Mouse (Mus musculus) hindbrain, embryonic 13.5 days (tissue): ENCODE results near the gene Xrcc1. TPM values are rescaled to one million over a fixed set of nuclear protein-coding genes. Genes with fewer than 3 reads are reported as not detected.

Experiments
- ATAC-seq: fragments of 200-750 bp; cut with Nextera tagmentation; 2 replicates; pipeline ENCODE4 v1.8.0; 2017; ENCODE audit warnings: moderate TSS enrichment; ENCODE audit not compliant: low FRiP score
- H3K27ac ChIP-seq: fragments of 300-500 bp; sonication (generic); 2 replicates; pipeline ENCODE4 v1.5.1; 2015; ENCODE audit warnings: inconsistent platforms, mild to moderate bottlenecking, moderate library complexity
- H3K27me3 ChIP-seq: fragments of 300-500 bp; sonication (generic); 2 replicates; pipeline ENCODE4 v1.6.1; 2015; ENCODE audit warnings: mild to moderate bottlenecking, inconsistent platforms
- H3K36me3 ChIP-seq: fragments of 300-500 bp; sonication (generic); 2 replicates; pipeline ENCODE4 v1.6.1; 2015; ENCODE audit warnings: mild to moderate bottlenecking, inconsistent platforms
- H3K4me1 ChIP-seq: fragments of 300-500 bp; sonication (generic); replicated peaks from 2 replicates; pipeline ENCODE4 v1.6.1; 2015; ENCODE audit warnings: inconsistent platforms
- H3K4me2 ChIP-seq: fragments of 300-500 bp; sonication (generic); 2 replicates; pipeline ENCODE4 v1.6.1; 2015; ENCODE audit warnings: inconsistent platforms, mild to moderate bottlenecking, moderate library complexity
- H3K4me3 ChIP-seq: fragments of 300-500 bp; sonication (generic); 2 replicates; pipeline ENCODE4 v1.5.1; 2015; ENCODE audit warnings: mild to moderate bottlenecking, inconsistent platforms
- H3K9ac ChIP-seq: fragments of 300-500 bp; sonication (generic); 2 replicates; pipeline ENCODE4 v1.6.1; 2015; ENCODE audit warnings: mild to moderate bottlenecking, inconsistent platforms
- H3K9me3 ChIP-seq: fragments of 300-500 bp; sonication (generic); 2 replicates; pipeline ENCODE4 v1.6.1; 2016; ENCODE audit warnings: inconsistent platforms
- WGBS: fragments of 180-500 bp; shearing (Covaris S2); methylation state at CpG from one replicate; pipeline ENCODE4 v1.1.7; 2015; 5-methylcytosine and 5-hydroxymethylcytosine counted together
- polyA plus RNA-seq: library from polyadenylated mRNA; unstranded; fragments of >200 nt; fragmentation: Nextera tagmentation; extraction: Ambion mirVana; gene quantifications from 2 replicates; pipeline ENCODE4 v1.2.1, GENCODE M21; 2015

Gene Xrcc1
- polyA plus RNA-seq, 1 experiment from 2014 or later = 61.3 TPM

DNA sequence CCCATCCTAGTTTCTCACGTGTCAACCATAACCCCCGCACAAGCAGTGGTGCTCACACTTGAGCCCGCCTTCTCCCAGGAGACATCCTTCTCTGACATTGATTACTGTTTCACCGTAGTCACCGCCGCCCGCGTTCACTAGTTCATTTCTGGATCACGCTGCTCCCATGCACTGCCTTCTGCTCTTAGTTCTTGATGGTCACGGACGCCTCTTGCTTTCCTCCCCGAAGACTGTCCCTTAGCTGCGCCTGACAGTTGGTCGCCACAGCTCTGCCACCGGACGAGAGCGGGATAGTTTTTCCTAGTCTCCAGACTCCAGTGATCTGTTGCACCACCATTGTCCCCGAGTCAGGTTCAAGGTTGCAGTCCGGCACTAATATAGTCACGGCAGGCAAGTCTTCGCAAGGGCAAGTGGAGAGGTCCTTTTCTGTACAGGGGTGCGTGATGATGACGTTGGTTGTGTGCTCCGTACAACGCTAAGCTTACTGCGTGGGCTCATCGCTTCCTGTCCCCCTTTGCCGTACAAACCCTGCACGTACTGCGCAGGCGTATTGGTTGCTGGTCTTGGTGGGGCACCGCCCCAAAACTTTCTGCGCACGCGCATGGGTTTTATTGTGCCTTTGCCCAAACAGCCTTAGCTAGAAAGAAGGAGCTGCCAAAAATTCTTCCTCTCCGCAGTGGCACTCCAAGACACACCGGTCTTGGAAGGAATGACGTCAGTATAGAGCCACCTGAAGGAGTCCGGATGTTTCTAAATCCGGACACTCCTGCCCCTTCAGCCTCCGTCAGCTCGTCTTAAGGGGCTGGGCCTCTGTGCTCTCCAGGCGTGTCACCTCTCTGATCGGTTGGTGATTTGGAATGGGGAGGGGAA lies 15.8 kb upstream of the Xrcc1 start, which contains the start of gene Irgq:
Gene Irgq (plus strand): TSS at position 628 of the 870 bp plus-strand sequence.
- Histone ChIP-seq H3K27me3 (peaks cover 12% of the 10 kb centered on the region; the same call in 1 of the 2 replicates), H3K36me3 (peaks cover 29% of the 10 kb centered on the region), H3K27ac (peak within 1 kb of the TSS; percentile 93), H3K4me2 (peak within 1 kb of the TSS; percentile 93), H3K4me1 (peaks cover 47% of the 10 kb centered on the region), H3K9me3 (no peaks in the 10 kb centered on the region), H3K4me3 (peak within 1 kb of the TSS; percentile 79), H3K9ac (peak within 1 kb of the TSS; percentile 99)
- WGBS = under 1% methylated on average over 44 of the region's 44 CpGs
- peak; percentile 95 for ATAC-seq

DNA sequence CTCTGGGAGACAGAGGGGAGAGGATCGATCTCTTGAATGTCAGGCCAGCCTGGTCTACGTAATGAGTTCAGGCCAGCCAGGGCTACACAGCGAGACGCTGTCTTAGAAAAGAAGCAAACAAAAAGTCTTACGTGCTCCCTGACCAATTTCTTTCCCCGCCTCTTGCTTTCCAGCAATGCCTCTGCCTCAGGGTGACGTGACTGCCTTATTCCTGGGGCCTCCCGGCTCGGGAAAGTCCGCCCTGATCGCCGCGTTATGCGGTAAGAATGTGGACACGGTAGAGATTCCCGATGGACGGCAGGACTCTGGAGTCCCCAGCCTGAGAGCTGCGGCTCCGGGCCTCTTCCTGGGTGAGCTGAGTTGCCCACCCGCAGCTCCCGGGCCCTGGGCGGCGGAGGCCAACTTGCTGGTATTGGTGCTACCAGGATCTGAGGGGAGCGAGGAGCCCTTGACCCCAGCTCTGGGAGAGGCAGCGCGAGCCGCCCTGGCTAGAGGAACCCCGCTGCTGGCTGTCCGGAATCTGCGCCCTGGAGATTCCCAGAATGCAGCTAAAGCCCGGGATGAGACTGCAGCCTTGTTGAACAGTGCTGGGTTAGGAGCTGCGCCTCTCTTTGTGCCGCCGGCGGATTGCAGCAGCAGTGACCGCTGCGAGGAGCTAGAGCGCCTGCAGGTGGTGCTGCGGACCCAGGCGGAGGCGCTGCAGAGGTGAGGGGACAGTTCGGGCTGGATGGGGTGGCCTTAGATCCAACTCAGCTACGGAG lies 14.7 kb upstream of the Xrcc1 start:
- ATAC-seq = peak; percentile 41
- peak overlapping the region; percentile 93 for H3K27ac ChIP-seq
- H3K36me3 ChIP-seq = peaks cover 40% of the 10 kb centered on the region
- peak overlapping the region; percentile 99 for H3K9ac ChIP-seq
- H3K27me3 ChIP-seq = peaks cover 12% of the 10 kb centered on the region; the same call in 1 of the 2 replicates
- H3K4me3 ChIP-seq = peak overlapping the region; percentile 79
- no peaks in the 10 kb centered on the region for H3K9me3 ChIP-seq
- peaks cover 47% of the 10 kb centered on the region for H3K4me1 ChIP-seq
- H3K4me2 ChIP-seq = peak overlapping the region; percentile 93
- under 1% methylated on average over 43 of the region's 43 CpGs for WGBS

DNA sequence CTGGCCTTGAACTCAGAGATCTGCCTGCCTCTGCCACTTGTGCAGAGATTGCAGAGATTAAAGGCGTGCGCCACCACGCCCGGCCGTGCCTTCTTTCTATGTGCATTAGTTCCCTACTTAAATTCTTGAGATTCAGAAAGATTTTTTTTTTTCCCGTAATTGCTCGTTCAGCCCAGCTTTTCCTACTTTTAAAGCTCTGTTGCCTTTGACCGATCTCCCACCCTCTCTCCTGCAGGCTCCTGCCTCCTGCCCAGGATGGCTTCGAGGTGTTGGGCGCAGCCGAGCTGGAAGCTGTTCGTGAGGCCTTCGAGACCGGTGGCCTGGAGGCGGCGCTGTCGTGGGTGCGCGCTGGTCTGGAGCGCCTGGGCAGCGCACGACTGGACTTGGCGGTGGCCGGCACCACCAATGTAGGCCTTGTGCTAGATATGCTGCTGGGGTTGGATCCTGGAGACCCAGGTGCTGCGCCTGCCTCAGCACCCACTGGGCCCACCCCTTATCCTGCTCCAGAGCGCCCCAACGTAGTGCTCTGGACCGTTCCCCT lies 13.0 kb upstream of the Xrcc1 start:
- ATAC-seq = no peak
- Histone ChIP-seq H3K27ac (no peak overlapping the region), H3K4me2 (peak overlapping the region; percentile 35), H3K4me1 (peaks cover 49% of the 10 kb centered on the region), H3K4me3 (peak overlapping the region; percentile 19; the same call in 1 of the 2 replicates), H3K27me3 (peaks cover 12% of the 10 kb centered on the region; the same call in 1 of the 2 replicates), H3K9me3 (no peaks in the 10 kb centered on the region), H3K9ac (peak overlapping the region; percentile 66), H3K36me3 (peaks cover 43% of the 10 kb centered on the region)
- WGBS = 57% methylated on average over 28 of the region's 28 CpGs

GRCm38 (mm10) chr7:24533806-24534205 lies 12.3 kb upstream of the Xrcc1 start:
- WGBS = 19% methylated on average over 42 of the region's 42 CpGs
- H3K4me1 ChIP-seq = peaks cover 51% of the 10 kb centered on the region
- no peak for ATAC-seq
- no peaks in the 10 kb centered on the region for H3K9me3 ChIP-seq
- H3K9ac ChIP-seq = peak overlapping the region; percentile 66
- H3K4me2 ChIP-seq = peak overlapping the region; percentile 35
- H3K4me3 ChIP-seq = peak overlapping the region; percentile 19
- H3K27me3 ChIP-seq = peaks cover 12% of the 10 kb centered on the region; the same call in 1 of the 2 replicates
- no peak overlapping the region for H3K27ac ChIP-seq
- H3K36me3 ChIP-seq = peaks cover 44% of the 10 kb centered on the region

- H3K36me3 ChIP-seq = peaks cover 49% of the 10 kb centered on the region
- peak overlapping the region; percentile 66 for H3K9ac ChIP-seq
- 34% methylated on average over 19 of the region's 19 CpGs for WGBS
- no peaks in the 10 kb centered on the region for H3K9me3 ChIP-seq
- ATAC-seq = no peak
- peak overlapping the region; percentile 35 for H3K4me2 ChIP-seq
- H3K27ac ChIP-seq = no peak overlapping the region
- H3K4me1 ChIP-seq = peaks cover 47% of the 10 kb centered on the region
- peaks cover 12% of the 10 kb centered on the region; the same call in 1 of the 2 replicates for H3K27me3 ChIP-seq
- peak overlapping the region; percentile 19 for H3K4me3 ChIP-seq
These were observed 11.8 kb upstream of the Xrcc1 start for GRCm38 (mm10) chr7:24534301-24534700.

- no peak overlapping the region for H3K4me3 ChIP-seq
- H3K27ac ChIP-seq = no peak overlapping the region
- ATAC-seq = no peak
- H3K27me3 ChIP-seq = peaks cover 12% of the 10 kb centered on the region; the same call in 1 of the 2 replicates
- H3K4me2 ChIP-seq = no peak overlapping the region
- H3K36me3 ChIP-seq = peaks cover 49% of the 10 kb centered on the region
- H3K9me3 ChIP-seq = no peaks in the 10 kb centered on the region
- WGBS = 71% methylated on average over 4 of the region's 4 CpGs
- H3K9ac ChIP-seq = no peak overlapping the region
- peaks cover 35% of the 10 kb centered on the region for H3K4me1 ChIP-seq
These were observed 9.0 kb upstream of the Xrcc1 start for GRCm38 (mm10) chr7:24537081-24537480.

DNA sequence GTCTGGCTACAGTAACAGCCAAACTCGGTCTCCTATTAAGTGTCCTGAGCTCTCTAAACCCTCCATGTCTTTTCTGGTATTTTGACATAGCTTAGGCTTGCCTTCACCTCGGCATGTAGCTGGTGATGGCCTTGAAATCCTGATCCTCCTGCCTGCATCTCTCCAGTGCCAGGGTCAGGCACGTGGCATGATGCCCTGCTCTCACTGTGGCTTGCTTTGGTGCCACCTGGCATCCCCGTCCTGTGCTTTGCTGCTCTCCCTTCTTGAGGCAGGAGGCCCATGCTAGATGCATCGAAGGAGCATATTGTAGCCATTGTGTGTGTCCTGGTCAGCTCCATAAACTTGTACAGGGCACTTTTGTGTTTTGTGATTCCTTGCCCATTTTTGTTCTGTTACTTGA lies 8.5 kb upstream of the Xrcc1 start:
- H3K27me3 ChIP-seq = peaks cover 12% of the 10 kb centered on the region; the same call in 1 of the 2 replicates
- H3K27ac ChIP-seq = no peak overlapping the region; the same call in 1 of the 2 replicates
- H3K4me1 ChIP-seq = peaks cover 29% of the 10 kb centered on the region
- no peak for ATAC-seq
- 79% methylated on average over 5 of the region's 5 CpGs for WGBS
- H3K9ac ChIP-seq = peak overlapping the region; percentile 40; the same call in 1 of the 2 replicates
- H3K9me3 ChIP-seq = no peaks in the 10 kb centered on the region
- no peak overlapping the region for H3K4me2 ChIP-seq
- H3K36me3 ChIP-seq = peaks cover 45% of the 10 kb centered on the region
- no peak overlapping the region for H3K4me3 ChIP-seq

DNA sequence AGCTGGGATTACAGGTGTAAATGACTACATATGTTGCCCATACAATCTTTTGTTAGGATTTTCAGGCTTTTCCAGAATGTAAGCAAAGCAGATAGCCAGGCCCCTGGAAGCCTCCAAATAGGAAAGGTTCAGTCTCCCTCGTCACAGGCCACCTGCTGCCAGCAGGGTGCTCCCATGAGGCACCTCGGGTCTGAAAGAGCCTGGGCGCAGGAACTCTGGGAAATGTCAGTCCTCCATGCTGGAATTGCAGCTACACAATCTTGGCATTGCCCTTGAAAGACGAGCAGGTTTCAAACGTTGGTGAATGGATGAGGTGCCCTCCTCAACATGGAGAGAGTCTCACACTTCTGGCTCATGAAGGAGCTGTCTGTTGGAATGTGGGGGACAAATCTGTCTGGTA lies 7.9 kb upstream of the Xrcc1 start:
- WGBS = 49% methylated on average over 5 of the region's 5 CpGs
- Histone ChIP-seq H3K9ac (no peak overlapping the region), H3K36me3 (peaks cover 42% of the 10 kb centered on the region), H3K9me3 (no peaks in the 10 kb centered on the region), H3K4me3 (no peak overlapping the region), H3K4me2 (no peak overlapping the region), H3K27ac (no peak overlapping the region), H3K27me3 (peaks cover 10% of the 10 kb centered on the region; the same call in 1 of the 2 replicates), H3K4me1 (peaks cover 25% of the 10 kb centered on the region)
- no peak for ATAC-seq

GRCm38 (mm10) chr7:24538701-24539100 lies 7.4 kb upstream of the Xrcc1 start:
- Histone ChIP-seq H3K27me3 (0 out of 2 replicates have a peak, but pooled peaks cover 4% of the 10 kb centered on the region), H3K9ac (no peak overlapping the region), H3K4me2 (no peak overlapping the region), H3K4me3 (no peak overlapping the region), H3K27ac (no peak overlapping the region), H3K9me3 (no peaks in the 10 kb centered on the region), H3K36me3 (peaks cover 36% of the 10 kb centered on the region), H3K4me1 (peaks cover 20% of the 10 kb centered on the region)
- WGBS = 83% methylated on average over 5 of the region's 5 CpGs
- 0 out of 2 replicates have a peak, but pooled peaks have one; percentile 10 for ATAC-seq

DNA sequence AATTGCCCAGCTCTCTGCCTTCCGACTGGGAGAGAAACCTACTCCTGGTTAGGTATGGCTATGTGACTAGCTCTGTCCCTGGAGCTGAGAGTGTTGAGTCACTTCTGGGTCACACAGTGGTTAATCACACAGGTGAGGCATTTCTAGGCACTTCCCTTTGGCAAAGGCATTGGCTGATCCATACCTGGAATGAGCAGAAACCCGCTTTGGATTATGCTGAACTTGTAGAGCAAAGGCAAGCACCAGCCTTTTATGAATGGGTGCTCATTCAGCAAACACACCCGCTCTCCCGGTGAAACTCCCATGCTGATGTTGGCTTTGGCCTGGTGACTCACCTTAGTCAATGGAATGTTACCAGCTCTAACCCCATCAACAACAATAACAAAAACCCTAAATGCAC lies 6.4 kb upstream of the Xrcc1 start:
- no peaks in the 10 kb centered on the region for H3K9me3 ChIP-seq
- H3K4me1 ChIP-seq = peaks cover 10% of the 10 kb centered on the region
- no peak for ATAC-seq
- no peak overlapping the region for H3K4me3 ChIP-seq
- no peak overlapping the region for H3K9ac ChIP-seq
- peaks cover 26% of the 10 kb centered on the region for H3K36me3 ChIP-seq
- H3K4me2 ChIP-seq = no peak overlapping the region
- H3K27ac ChIP-seq = no peak overlapping the region
- WGBS = 95% methylated on average over 4 of the region's 4 CpGs
- no peaks in the 10 kb centered on the region for H3K27me3 ChIP-seq

DNA sequence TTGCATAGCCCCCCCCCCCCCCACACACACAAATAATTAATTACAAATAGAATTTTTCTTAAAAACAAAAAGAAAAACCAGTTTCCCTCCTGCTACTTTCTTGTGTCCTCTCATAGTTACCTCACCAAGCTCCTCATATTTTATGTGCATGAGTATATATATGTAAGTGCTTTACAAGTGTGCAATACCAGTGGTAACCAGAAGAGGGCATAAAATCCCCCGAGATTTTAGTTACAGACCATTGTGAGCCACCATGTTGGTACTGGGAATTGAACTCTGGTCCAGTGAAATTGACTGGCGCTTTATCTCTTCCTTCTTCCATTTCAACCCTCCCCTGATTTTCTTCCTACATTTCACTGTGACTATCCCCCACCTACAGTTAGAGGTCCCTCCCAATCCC lies 1.6 kb upstream of the Xrcc1 start:
- no peaks in the 10 kb centered on the region for H3K9me3 ChIP-seq
- no peak overlapping the region for H3K4me2 ChIP-seq
- no peak overlapping the region for H3K9ac ChIP-seq
- H3K27me3 ChIP-seq = no peaks in the 10 kb centered on the region
- no peak overlapping the region for H3K27ac ChIP-seq
- no peak for ATAC-seq
- peaks cover 9% of the 10 kb centered on the region for H3K36me3 ChIP-seq
- H3K4me3 ChIP-seq = no peak overlapping the region
- WGBS = 92% methylated on average over 2 of the region's 2 CpGs
- H3K4me1 ChIP-seq = peaks cover 19% of the 10 kb centered on the region
